Mouse (Mus musculus) lung, adult 2 months (tissue): ENCODE measurements around the gene Csrp3.

ENCODE experiments used
- CTCF ChIP-seq: fragments of 200-500 bp; IDR thresholded peaks from 2 replicates; pipeline ENCODE4 v1.5.1; 2011; ENCODE audit warnings: mild to moderate bottlenecking, low read length, control low read depth; ENCODE audit not compliant: insufficient read depth
- POLR2A ChIP-seq: fragments of 200-500 bp; IDR thresholded peaks from 2 replicates; pipeline ENCODE4 v1.6.1; 2011; ENCODE audit warnings: low read depth, mild to moderate bottlenecking, control low read depth, low read length, borderline replicate concordance; ENCODE audit errors: extremely low read depth

- no peak for TF ChIP-seq POLR2A
- no peak for TF ChIP-seq CTCF
These were observed 40.9 kb upstream of the Csrp3 start for GRCm38 (mm10) chr7:48888751-48889150.
